Mouse (Mus musculus) heart, adult 2 months (tissue): ENCODE measurements at regions not wholly inside any gene's neighbourhood (a gene's known extent, or its start where the extent isn't known, plus 50 kb on each side); places are given as distances from the start of the nearest gene placed in this dataset.

Experiments used
- CTCF ChIP-seq: fragments of 200-600 bp; IDR thresholded peaks from 2 replicates; pipeline ENCODE4 v1.8.1; 2022; ENCODE audit warnings: antibody characterized with exemption, mild to moderate bottlenecking, moderate library complexity
- EP300 ChIP-seq: fragments of 200-500 bp; IDR thresholded peaks from 2 replicates; pipeline ENCODE4 v1.6.1; 2011; ENCODE audit warnings: low read depth, low read length, control low read depth; ENCODE audit not compliant: insufficient read depth
- POLR2A ChIP-seq: fragments of 200-500 bp; IDR thresholded peaks from 2 replicates; pipeline ENCODE4 v1.6.1; 2011; ENCODE audit warnings: mild to moderate bottlenecking, low read depth, low read length, control low read depth; ENCODE audit not compliant: insufficient read depth

- TF ChIP-seq CTCF (no peak), POLR2A (no peak), EP300 (no peak)
These were observed 224.7 kb downstream of the Cdc5l start for GRCm38 (mm10) chr17:45208596-45209386.
